Mouse (Mus musculus) gastrocnemius, adult 8-10 months (tissue): ENCODE results near the gene Ccsap. TPM values are rescaled to one million over a fixed set of nuclear protein-coding genes. Genes with fewer than 3 reads are reported as not detected.

Experiments
- DNase-seq, 2 experiments: peaks; one replicate each; pipeline ENCODE4 v3.0.0; 2022; ENCODE audit warnings: low spot score in 2 of 2
- total RNA-seq, 4 experiments: library from RNA; stranded (reverse); gene quantifications; 2 replicates each; pipeline ENCODE4 v1.2.4; 2022

The Ccsap gene
- total RNA-seq, 4 experiments from 2014 or later, result 0.22 to 0.51 (median 0.28) TPM

GRCm38 (mm10) chr8:123880821-123881350 lies 20.9 kb upstream of the Ccsap start:
- DNase-seq, result no peak

GRCm38 (mm10) chr8:123880271-123880670 lies 20.3 kb upstream of the Ccsap start:
- no peak for DNase-seq

GRCm38 (mm10) chr8:123877865-123878264 lies 17.9 kb upstream of the Ccsap start:
- DNase-seq, result no peak

GRCm38 (mm10) chr8:123874324-123874723 lies 14.3 kb upstream of the Ccsap start:
- DNase-seq, result no peak

- no peak for DNase-seq
These were observed 13.4 kb upstream of the Ccsap start for GRCm38 (mm10) chr8:123873364-123873763.

- peak; percentile 75 to 86 for DNase-seq
These were observed 12.0 kb upstream of the Ccsap start for GRCm38 (mm10) chr8:123872048-123872447.

GRCm38 (mm10) chr8:123866971-123867370 lies 7.0 kb upstream of the Ccsap start:
- DNase-seq, result no peak

- no peak for DNase-seq
These were observed 5.8 kb upstream of the Ccsap start for GRCm38 (mm10) chr8:123865786-123866185.

GRCm38 (mm10) chr8:123860386-123860785 lies 377 bp upstream of the Ccsap start:
- no peak for DNase-seq

- DNase-seq, result peak; percentile 83 to 86
These were observed 915 bp downstream of the Ccsap start for GRCm38 (mm10) chr8:123858941-123859647.

GRCm38 (mm10) chr8:123858574-123858940 lies 1.5 kb downstream of the Ccsap start:
- DNase-seq, result no peak

GRCm38 (mm10) chr8:123857361-123857760 lies 2.6 kb downstream of the Ccsap start:
- DNase-seq, result no peak

- no peak for DNase-seq
These were observed 5.1 kb downstream of the Ccsap start for GRCm38 (mm10) chr8:123854733-123855475.

- no peak for DNase-seq
These were observed 5.8 kb downstream of the Ccsap start for GRCm38 (mm10) chr8:123854252-123854651.

GRCm38 (mm10) chr8:123851590-123851989 lies 8.4 kb downstream of the Ccsap start:
- no peak for DNase-seq

GRCm38 (mm10) chr8:123849352-123849751 lies 10.7 kb downstream of the Ccsap start:
- no peak for DNase-seq

GRCm38 (mm10) chr8:123847546-123847945 lies 12.5 kb downstream of the Ccsap start:
- no peak for DNase-seq

GRCm38 (mm10) chr8:123846509-123846908 lies 13.5 kb downstream of the Ccsap start:
- no peak for DNase-seq

GRCm38 (mm10) chr8:123845991-123846390 lies 14.0 kb downstream of the Ccsap start:
- DNase-seq, result no peak

- DNase-seq, result no peak
These were observed 14.9 kb downstream of the Ccsap start for GRCm38 (mm10) chr8:123845114-123845513.

GRCm38 (mm10) chr8:123844341-123844740 lies 15.7 kb downstream of the Ccsap start:
- no peak for DNase-seq

GRCm38 (mm10) chr8:123842086-123842485 lies 17.9 kb downstream of the Ccsap start:
- no peak for DNase-seq
